Mouse (Mus musculus) forebrain, embryonic 14.5 days (tissue): ENCODE data around the gene Cux1. TPM values are rescaled to one million over a fixed set of nuclear protein-coding genes. Genes with fewer than 3 reads are reported as not detected.

ENCODE experiments used
- ATAC-seq: fragments of 200-750 bp; cut with Nextera tagmentation; 2 replicates; pipeline ENCODE4 v1.8.0; 2017; ENCODE audit warnings: mild to moderate bottlenecking, moderate library complexity
- DNase-seq: peaks from one replicate; pipeline ENCODE4 v3.0.0-alpha.2; 2015; ENCODE audit warnings: low spot score
- H3K27ac ChIP-seq: fragments of 300-500 bp; sonication (generic); 2 replicates; pipeline ENCODE4 v1.5.1; 2014; ENCODE audit warnings: low read depth, mild to moderate bottlenecking, control low read depth, low read length, moderate library complexity
- H3K27me3 ChIP-seq: fragments of 300-500 bp; sonication (generic); replicated peaks from 2 replicates; pipeline ENCODE4 v1.6.1; 2014; ENCODE audit warnings: low read length, control low read depth, mixed read lengths; ENCODE audit not compliant: control insufficient read depth, insufficient read depth
- H3K36me3 ChIP-seq: fragments of 300-500 bp; sonication (generic); 2 replicates; pipeline ENCODE4 v1.6.1; 2014; ENCODE audit warnings: low read length, control low read depth; ENCODE audit not compliant: control insufficient read depth, insufficient read depth
- H3K4me1 ChIP-seq: fragments of 300-500 bp; sonication (generic); 2 replicates; pipeline ENCODE4 v1.6.1; 2014; ENCODE audit warnings: antibody characterized with exemption, low read length, control low read depth; ENCODE audit not compliant: control insufficient read depth, insufficient read depth
- H3K4me2 ChIP-seq: fragments of 300-500 bp; sonication (generic); 2 replicates; pipeline ENCODE4 v1.6.1; 2014; ENCODE audit warnings: mild to moderate bottlenecking, control low read depth, low read length
- H3K4me3 ChIP-seq: fragments of 300-500 bp; sonication (generic); 2 replicates; pipeline ENCODE4 v1.5.1; 2014; ENCODE audit warnings: low read depth, low read length, control low read depth
- H3K9ac ChIP-seq: fragments of 300-500 bp; sonication (generic); 2 replicates; pipeline ENCODE4 v1.6.1; 2014; ENCODE audit warnings: mild to moderate bottlenecking, low read length, control low read depth, moderate library complexity
- H3K9me3 ChIP-seq: fragments of 300-500 bp; sonication (generic); replicated peaks from 2 replicates; pipeline ENCODE4 v1.6.1; 2016; ENCODE audit warnings: low read length, control low read depth, mixed read lengths; ENCODE audit not compliant: control insufficient read depth
- WGBS: fragments of 180-500 bp; shearing (Covaris S2); extraction: QIAGEN DNeasy Blood & Tissue Kit; methylation state at CpG from one replicate; pipeline ENCODE4 v1.1.7; 2014; 5-methylcytosine and 5-hydroxymethylcytosine counted together
- polyA plus RNA-seq: library from polyadenylated mRNA; unstranded; fragments of >200 nt; fragmentation: Nextera tagmentation; extraction: Ambion mirVana; gene quantifications from 2 replicates; pipeline ENCODE4 v1.2.1, GENCODE M21; 2014

The Cux1 gene
- polyA plus RNA-seq, 1 experiment from 2014 or later = 89.6 TPM

DNA sequence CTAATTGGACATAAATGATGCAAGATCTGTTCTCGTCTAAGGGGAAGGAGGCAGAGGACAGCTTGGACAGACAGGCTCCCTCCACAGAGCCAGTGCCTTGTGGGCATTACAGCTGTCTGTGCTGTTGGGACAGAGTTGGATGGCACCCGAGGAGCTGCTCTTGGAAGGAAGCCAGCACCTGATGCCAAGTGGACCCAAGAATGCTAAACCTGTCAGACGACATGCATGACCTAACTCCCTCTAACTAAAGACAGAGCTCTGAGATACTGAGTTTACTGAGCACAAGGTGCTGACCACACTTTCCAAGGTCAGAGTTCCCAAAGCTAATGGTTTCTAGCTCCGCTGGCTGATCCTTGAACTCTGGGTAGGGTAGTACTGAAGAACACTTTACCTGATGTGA, 255.1 kb downstream of the Cux1 start:
- no peaks in the 10 kb centered on the region for H3K27me3 ChIP-seq
- H3K4me3 ChIP-seq = no peak overlapping the region
- H3K4me2 ChIP-seq = no peak overlapping the region
- H3K9me3 ChIP-seq = no peaks in the 10 kb centered on the region
- no peak overlapping the region for H3K9ac ChIP-seq
- H3K36me3 ChIP-seq = peaks cover 95% of the 10 kb centered on the region
- no peak overlapping the region for H3K27ac ChIP-seq
- 51% methylated on average over 4 of the region's 4 CpGs for WGBS
- H3K4me1 ChIP-seq = no peaks in the 10 kb centered on the region
- DNase-seq (no peak), ATAC-seq (no peak)

GRCm38 (mm10) chr5:136306254-136306653, 261.0 kb downstream of the Cux1 start:
- DNase-seq = no peak
- Histone ChIP-seq H3K9me3 (no peaks in the 10 kb centered on the region), H3K4me2 (no peak overlapping the region), H3K9ac (no peak overlapping the region), H3K4me1 (peaks cover 5% of the 10 kb centered on the region; the same call in 1 of the 2 replicates), H3K27me3 (no peaks in the 10 kb centered on the region), H3K36me3 (peaks cover 92% of the 10 kb centered on the region), H3K27ac (no peak overlapping the region), H3K4me3 (no peak overlapping the region)
- ATAC-seq = no peak
- 86% methylated on average over 5 of the region's 5 CpGs for WGBS

- DNase-seq (peak; percentile 87), ATAC-seq (peak; percentile 84)
- Histone ChIP-seq H3K27me3 (no peaks in the 10 kb centered on the region), H3K4me2 (no peak overlapping the region), H3K9ac (0 out of 2 replicates have a peak overlapping the region, but pooled peaks have one; percentile 6), H3K36me3 (peaks cover 91% of the 10 kb centered on the region), H3K27ac (peak overlapping the region; percentile 49; the same call in 1 of the 2 replicates), H3K9me3 (no peaks in the 10 kb centered on the region), H3K4me3 (no peak overlapping the region), H3K4me1 (peaks cover 5% of the 10 kb centered on the region; the same call in 1 of the 2 replicates)
- 76% methylated on average over 19 of the region's 19 CpGs for WGBS
Observed at GRCm38 (mm10) chr5:136303409-136303983, 263.8 kb downstream of the Cux1 start.

- Histone ChIP-seq H3K4me1 (peaks cover 10% of the 10 kb centered on the region), H3K36me3 (peaks cover 72% of the 10 kb centered on the region), H3K9me3 (no peaks in the 10 kb centered on the region), H3K27me3 (no peaks in the 10 kb centered on the region), H3K27ac (no peak overlapping the region), H3K9ac (no peak overlapping the region), H3K4me2 (no peak overlapping the region), H3K4me3 (no peak overlapping the region)
- 84% methylated on average over 6 of the region's 6 CpGs for WGBS
- DNase-seq = no peak
- no peak for ATAC-seq
Observed at GRCm38 (mm10) chr5:136300880-136301279, 266.4 kb downstream of the Cux1 start.

DNA sequence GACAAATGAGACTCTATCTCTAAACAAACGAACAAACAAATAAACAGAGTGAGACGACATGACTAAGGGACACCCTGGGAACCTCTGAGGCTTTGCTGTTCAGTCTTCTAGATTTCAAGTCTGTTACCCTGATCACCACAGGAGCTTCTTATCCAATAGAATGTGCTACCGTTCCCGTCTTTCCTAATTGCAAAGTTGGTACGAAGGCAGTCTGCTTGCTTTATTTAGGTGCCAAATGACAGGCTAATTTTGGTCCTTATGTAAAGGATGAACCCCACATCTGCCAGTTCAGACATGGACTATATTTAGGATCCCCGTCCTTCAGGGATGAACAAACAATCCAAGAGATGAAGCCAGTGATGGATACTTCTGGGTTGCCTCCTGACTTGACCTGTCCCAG, 269.6 kb downstream of the Cux1 start:
- Histone ChIP-seq H3K4me1 (peaks cover 5% of the 10 kb centered on the region), H3K9ac (no peak overlapping the region), H3K4me2 (no peak overlapping the region), H3K9me3 (no peaks in the 10 kb centered on the region), H3K4me3 (no peak overlapping the region), H3K27me3 (no peaks in the 10 kb centered on the region), H3K27ac (peak overlapping the region; percentile 9; the same call in 1 of the 2 replicates), H3K36me3 (peaks cover 50% of the 10 kb centered on the region)
- DNase-seq (no peak), ATAC-seq (no peak)
- 84% methylated on average over 6 of the region's 6 CpGs for WGBS

DNA sequence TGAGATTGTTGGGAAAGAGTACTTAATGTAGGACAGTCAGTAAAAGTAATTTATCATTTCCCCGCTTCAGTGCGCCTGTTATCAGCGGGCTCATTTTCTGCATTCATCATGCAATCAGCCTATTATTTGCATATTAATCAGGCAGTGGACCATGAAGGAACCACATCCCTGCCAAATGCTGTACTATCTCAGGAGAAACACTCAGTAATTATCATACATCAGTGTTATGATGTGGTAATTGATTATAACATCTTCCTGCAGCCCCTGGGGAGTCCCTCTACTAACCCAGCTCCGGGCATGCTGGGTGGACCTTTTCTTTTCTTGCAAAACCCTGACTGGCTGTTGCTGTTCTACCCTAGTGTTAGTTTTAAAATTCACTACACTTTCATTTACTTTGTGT, 270.4 kb downstream of the Cux1 start:
- peak; percentile 57 for ATAC-seq
- Histone ChIP-seq H3K36me3 (peaks cover 43% of the 10 kb centered on the region), H3K4me1 (peaks cover 7% of the 10 kb centered on the region), H3K4me2 (no peak overlapping the region), H3K9ac (no peak overlapping the region), H3K9me3 (no peaks in the 10 kb centered on the region), H3K4me3 (no peak overlapping the region), H3K27me3 (no peaks in the 10 kb centered on the region), H3K27ac (no peak overlapping the region)
- 40% methylated on average over 4 of the region's 4 CpGs for WGBS
- peak; percentile 68 for DNase-seq

- Histone ChIP-seq H3K4me1 (peaks cover 7% of the 10 kb centered on the region), H3K36me3 (peaks cover 30% of the 10 kb centered on the region)
- DNase-seq = peak; percentile 42
Observed at GRCm38 (mm10) chr5:136292971-136293418, 274.3 kb downstream of the Cux1 start.

GRCm38 (mm10) chr5:136292361-136292760, 274.9 kb downstream of the Cux1 start:
- Histone ChIP-seq H3K4me2 (no peak overlapping the region), H3K27me3 (no peaks in the 10 kb centered on the region), H3K36me3 (peaks cover 27% of the 10 kb centered on the region), H3K27ac (peak overlapping the region; percentile 80), H3K9me3 (no peaks in the 10 kb centered on the region), H3K9ac (no peak overlapping the region), H3K4me3 (no peak overlapping the region), H3K4me1 (peaks cover 5% of the 10 kb centered on the region; the same call in 1 of the 2 replicates)
- ATAC-seq (no peak), DNase-seq (no peak)
- WGBS = 42% methylated on average over 2 of the region's 2 CpGs

More at GRCm38 (mm10) chr5:136292971-136293418, 274.3 kb downstream of the Cux1 start:
- WGBS = 61% methylated on average over 4 of the region's 4 CpGs
- Histone ChIP-seq H3K27me3 (no peaks in the 10 kb centered on the region), H3K4me2 (no peak overlapping the region), H3K9me3 (no peaks in the 10 kb centered on the region), H3K27ac (no peak overlapping the region), H3K4me3 (no peak overlapping the region), H3K9ac (no peak overlapping the region)
- peak; percentile 60 for ATAC-seq

DNA sequence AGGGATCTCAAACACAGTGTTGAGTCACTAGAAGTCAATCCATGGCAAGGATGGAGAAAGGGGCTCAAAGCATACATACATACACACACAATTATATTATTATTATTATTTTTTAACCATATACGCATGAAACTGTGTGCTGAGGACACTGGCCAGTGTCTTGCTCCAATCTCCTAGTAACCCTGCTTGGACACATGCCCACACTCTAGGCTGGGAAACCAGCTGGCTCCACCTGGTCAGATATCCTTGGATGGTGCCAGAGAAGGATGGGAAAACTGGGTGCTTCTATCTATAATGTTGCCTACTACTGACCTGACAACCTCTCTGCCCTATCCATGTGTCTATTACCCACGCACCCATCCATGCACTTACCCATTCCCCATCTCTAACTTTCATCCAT, 275.7 kb downstream of the Cux1 start:
- H3K4me2 ChIP-seq = no peak overlapping the region
- H3K4me1 ChIP-seq = peaks cover 3% of the 10 kb centered on the region; the same call in 1 of the 2 replicates
- H3K27me3 ChIP-seq = no peaks in the 10 kb centered on the region
- no peak for ATAC-seq
- no peak for DNase-seq
- H3K36me3 ChIP-seq = peaks cover 30% of the 10 kb centered on the region
- WGBS = 99% methylated on average over 2 of the region's 2 CpGs
- no peaks in the 10 kb centered on the region for H3K9me3 ChIP-seq
- H3K27ac ChIP-seq = no peak overlapping the region
- no peak overlapping the region for H3K4me3 ChIP-seq
- no peak overlapping the region for H3K9ac ChIP-seq
